Comparison of ENCODE assay signal across 23 mouse cellular contexts in genomic region chr6:104758125-104758524, GRCm38 (mm10).
DNase-seq lines count a peak whose midpoint lies in the region; ATAC-seq and TF ChIP-seq lines count a peak whose summit lies in the region.
"Had no signal": no experiment of that assay in that cellular context is flagged by ENCODE, and none has a peak within 500 bp of the region (broad histone marks: within the 10 kb centered on the region; RNA-seq: fewer than 3 reads in every experiment).

No protein-coding gene starts in this region.

- H3K4me1 ChIP-seq in intestine, embryonic 14.5 days (replicated peaks; ENCODE audit: control insufficient read depth, insufficient read depth, low read length): no peaks in the 10 kb centered on the region
- H3K4me1 ChIP-seq in intestine, postnatal 0 days (replicated peaks; ENCODE audit: control insufficient read depth, insufficient read depth, low read length): no peaks in the 10 kb centered on the region
- H3K4me1 ChIP-seq in intestine, embryonic 15.5 days (replicated peaks): no peaks in the 10 kb centered on the region
- H3K4me1 ChIP-seq in forebrain, embryonic 14.5 days (ENCODE audit: control insufficient read depth, insufficient read depth, low read length): no peaks in the 10 kb centered on the region
- H3K4me1 ChIP-seq: embryonic facial prominence, embryonic 10.5 days; embryonic facial prominence, embryonic 12.5 days; forebrain, embryonic 13.5 days had no signal

- H3K27ac ChIP-seq in intestine, embryonic 14.5 days (ENCODE audit: low read depth): no peak overlapping the region
- no peak overlapping the region for H3K27ac ChIP-seq in intestine, postnatal 0 days (ENCODE audit: low read depth, low read length)
- H3K27ac ChIP-seq in intestine, embryonic 15.5 days: no peak overlapping the region
- H3K27ac ChIP-seq in forebrain, embryonic 14.5 days (ENCODE audit: low read depth, low read length): no peak overlapping the region
- H3K27ac ChIP-seq: embryonic facial prominence, embryonic 10.5 days; embryonic facial prominence, embryonic 12.5 days; forebrain, embryonic 13.5 days had no signal

- DNase-seq in intestine, embryonic 14.5 days (ENCODE audit: low spot score): no peak
- DNase-seq in mesoderm, embryonic 11.5 days (ENCODE audit: low read depth, low spot score): peak; percentile 0
- DNase-seq in forebrain, embryonic 14.5 days (ENCODE audit: low spot score): no peak
- DNase-seq: adrenal gland, adult 8-10 months; adrenal gland, postnatal 14 days; adrenal gland, postnatal 36 days; B cell, adult 2 months; cerebellum, adult 11-12 months; cerebellum, adult 2 months; cerebellum, adult 9-10 months; cerebellum, postnatal 10 days; cerebellum, postnatal 25 days had no signal

- no peaks in the 10 kb centered on the region for H3K27me3 ChIP-seq in intestine, embryonic 14.5 days (replicated peaks; ENCODE audit: control insufficient read depth, insufficient read depth, low read length)
- H3K27me3 ChIP-seq in intestine, postnatal 0 days (replicated peaks; ENCODE audit: control insufficient read depth, insufficient read depth, low read length): no peaks in the 10 kb centered on the region
- no peaks in the 10 kb centered on the region for H3K27me3 ChIP-seq in intestine, embryonic 15.5 days (replicated peaks)
- no peaks in the 10 kb centered on the region for H3K27me3 ChIP-seq in forebrain, embryonic 14.5 days (replicated peaks; ENCODE audit: control insufficient read depth, insufficient read depth, low read length)
- H3K27me3 ChIP-seq: CH12.LX; embryonic facial prominence, embryonic 12.5 days; forebrain, embryonic 13.5 days; Patski had no signal

- ATAC-seq in intestine, embryonic 14.5 days (replicated peaks; ENCODE audit: low FRiP score, low TSS enrichment, low read depth): peak; percentile 43; the same call in 1 of the 2 replicates
- ATAC-seq in intestine, postnatal 0 days: no peak
- ATAC-seq in intestine, embryonic 15.5 days: peak; percentile 75
- no peak for ATAC-seq in forebrain, embryonic 14.5 days
- ATAC-seq: activated CD4-positive, CD25-positive, alpha-beta regulatory T cell, adult 4 months; CD4-positive, CD25-positive, alpha-beta regulatory T cell, adult 4 months; forebrain, embryonic 13.5 days; forebrain, embryonic 16.5 days; Patski had no signal

- no peak for TF ChIP-seq CTCF in intestine, postnatal 0 days (IDR thresholded peaks at IDR 0.05; ENCODE audit: low read depth)

- H3K9ac ChIP-seq in intestine, embryonic 14.5 days (ENCODE audit: low read length): no peak overlapping the region
- H3K9ac ChIP-seq in intestine, postnatal 0 days (ENCODE audit: low read depth, low read length): no peak overlapping the region
- no peak overlapping the region for H3K9ac ChIP-seq in intestine, embryonic 15.5 days
- no peak overlapping the region for H3K9ac ChIP-seq in forebrain, embryonic 14.5 days (ENCODE audit: low read length)
- H3K9ac ChIP-seq: embryonic facial prominence, embryonic 12.5 days; forebrain, embryonic 13.5 days had no signal

- H3K4me2 ChIP-seq in intestine, embryonic 14.5 days (ENCODE audit: low read length): no peak overlapping the region
- H3K4me2 ChIP-seq in intestine, postnatal 0 days (replicated peaks; ENCODE audit: low read depth): no peak overlapping the region
- no peak overlapping the region for H3K4me2 ChIP-seq in intestine, embryonic 15.5 days (replicated peaks)
- no peak overlapping the region for H3K4me2 ChIP-seq in forebrain, embryonic 14.5 days (ENCODE audit: low read length)
- H3K4me2 ChIP-seq: embryonic facial prominence, embryonic 12.5 days; forebrain, embryonic 13.5 days had no signal

- H3K9me3 ChIP-seq in intestine, embryonic 14.5 days (ENCODE audit: control insufficient read depth, low read length): no peaks in the 10 kb centered on the region
- no peaks in the 10 kb centered on the region for H3K9me3 ChIP-seq in intestine, postnatal 0 days (ENCODE audit: control insufficient read depth)
- no peaks in the 10 kb centered on the region for H3K9me3 ChIP-seq in intestine, embryonic 15.5 days
- no peaks in the 10 kb centered on the region for H3K9me3 ChIP-seq in forebrain, embryonic 14.5 days (replicated peaks; ENCODE audit: control insufficient read depth, low read length)
- H3K9me3 ChIP-seq: embryonic facial prominence, embryonic 10.5 days; embryonic facial prominence, embryonic 12.5 days; forebrain, embryonic 13.5 days; G1E had no signal

- no peak overlapping the region for H3K4me3 ChIP-seq in intestine, embryonic 14.5 days (ENCODE audit: low read depth, low read length)
- no peak overlapping the region for H3K4me3 ChIP-seq in intestine, postnatal 0 days (ENCODE audit: low read depth, low read length)
- H3K4me3 ChIP-seq in intestine, embryonic 15.5 days (replicated peaks): no peak overlapping the region
- no peak overlapping the region for H3K4me3 ChIP-seq in forebrain, embryonic 14.5 days (ENCODE audit: low read depth, low read length)
- H3K4me3 ChIP-seq: embryonic facial prominence, embryonic 10.5 days; embryonic facial prominence, embryonic 12.5 days; forebrain, embryonic 13.5 days had no signal

- H3K36me3 ChIP-seq in intestine, embryonic 14.5 days (ENCODE audit: control insufficient read depth, insufficient read depth, low read length): no peaks in the 10 kb centered on the region
- H3K36me3 ChIP-seq in intestine, postnatal 0 days (ENCODE audit: control insufficient read depth, insufficient read depth): no peaks in the 10 kb centered on the region
- no peaks in the 10 kb centered on the region for H3K36me3 ChIP-seq in intestine, embryonic 15.5 days
- H3K36me3 ChIP-seq in forebrain, embryonic 14.5 days (ENCODE audit: control insufficient read depth, insufficient read depth, low read length): no peaks in the 10 kb centered on the region
- H3K36me3 ChIP-seq: embryonic facial prominence, embryonic 10.5 days; embryonic facial prominence, embryonic 12.5 days; G1E had no signal

Comparison
In these comparisons a context has a peak if more than half of its experiments do, and no peak if none do; other contexts are left out.
1. ATAC-seq: peak in intestine, embryonic 14.5 days (single experiment) and intestine, embryonic 15.5 days (single experiment); none in intestine, postnatal 0 days (single experiment) and forebrain, embryonic 14.5 days (single experiment).